Mouse (Mus musculus) bone marrow macrophage, adult 2 months (primary cell): ENCODE data around the gene Isoc2a. TPM values are rescaled to one million over a fixed set of nuclear protein-coding genes. Genes with fewer than 3 reads are reported as not detected.

Experiments used
- H3K27ac ChIP-seq: 2 replicates; pipeline ENCODE4 v1.5.1; 2012; ENCODE audit warnings: low read depth, low read length; ENCODE audit not compliant: insufficient read depth
- H3K4me1 ChIP-seq: 2 replicates; pipeline ENCODE4 v1.6.1; 2012; ENCODE audit warnings: low read length; ENCODE audit not compliant: control insufficient read depth, insufficient read depth
- H3K4me3 ChIP-seq: 2 replicates; pipeline ENCODE4 v1.5.1; 2012; ENCODE audit warnings: mild to moderate bottlenecking, low read length, moderate library complexity; ENCODE audit not compliant: insufficient read depth
- CTCF ChIP-seq: IDR thresholded peaks from 2 replicates; pipeline ENCODE4 v1.5.1; 2012; ENCODE audit warnings: low read depth, mild to moderate bottlenecking, low read length, moderate library complexity
- POLR2A ChIP-seq: IDR thresholded peaks from 2 replicates; pipeline ENCODE4 v1.6.1; 2012; ENCODE audit warnings: mild to moderate bottlenecking, low read depth, low read length, borderline replicate concordance
- polyA plus RNA-seq: library from polyadenylated mRNA; stranded (reverse); fragments of >200 nt; gene quantifications from 2 replicates; pipeline ENCODE4 v1.2.4, GENCODE M21; 2012; ENCODE audit not compliant: missing spikeins, insufficient read depth, insufficient read length

Gene Isoc2a
- 15.5 and 16.4 TPM in 2 replicates for polyA plus RNA-seq

GRCm38 (mm10) chr7:4876753-4877221 is at the start of gene Isoc2a:
Gene Isoc2a (plus strand): TSS chr7:4877153.
- H3K27ac ChIP-seq = peak within 1 kb of the TSS; percentile 11; the same call in 1 of the 2 replicates
- H3K4me1 ChIP-seq = peaks cover 7% of the 10 kb centered on the region
- H3K4me3 ChIP-seq = peak within 1 kb of the TSS; percentile 71
- TF ChIP-seq POLR2A (no peak), CTCF (no peak)

GRCm38 (mm10) chr7:4830476-4830875 is 46.5 kb upstream of the Isoc2a start:
- no peak overlapping the region for H3K4me3 ChIP-seq
- TF ChIP-seq CTCF (no peak), POLR2A (no peak)
- no peak overlapping the region for H3K27ac ChIP-seq
- H3K4me1 ChIP-seq = no peaks in the 10 kb centered on the region

- no peaks in the 10 kb centered on the region for H3K4me1 ChIP-seq
- H3K4me3 ChIP-seq = peak overlapping the region; percentile 47
- no peak overlapping the region for H3K27ac ChIP-seq
- TF ChIP-seq POLR2A = no peak
- no peak for TF ChIP-seq CTCF
Observed at GRCm38 (mm10) chr7:4835631-4836327, 41.2 kb upstream of the Isoc2a start.

GRCm38 (mm10) chr7:4836351-4836792 is 40.6 kb upstream of the Isoc2a start:
- Histone ChIP-seq H3K4me3 (peak overlapping the region; percentile 47), H3K4me1 (no peaks in the 10 kb centered on the region), H3K27ac (no peak overlapping the region)
- TF ChIP-seq POLR2A (no peak), CTCF (no peak)

GRCm38 (mm10) chr7:4837639-4838038 is 39.3 kb upstream of the Isoc2a start:
- TF ChIP-seq CTCF (no peak), POLR2A (no peak)
- Histone ChIP-seq H3K4me1 (no peaks in the 10 kb centered on the region; the same call in 1 of the 2 replicates), H3K27ac (no peak overlapping the region), H3K4me3 (no peak overlapping the region)

- TF ChIP-seq POLR2A (no peak), CTCF (no peak)
- no peak overlapping the region for H3K4me3 ChIP-seq
- no peak overlapping the region for H3K27ac ChIP-seq
- H3K4me1 ChIP-seq = no peaks in the 10 kb centered on the region; the same call in 1 of the 2 replicates
Observed at GRCm38 (mm10) chr7:4842077-4842476, 34.9 kb upstream of the Isoc2a start.

- TF ChIP-seq POLR2A = no peak
- H3K4me1 ChIP-seq = no peaks in the 10 kb centered on the region; the same call in 1 of the 2 replicates
- no peak overlapping the region for H3K27ac ChIP-seq
- no peak overlapping the region for H3K4me3 ChIP-seq
Observed at GRCm38 (mm10) chr7:4842634-4843131, 34.3 kb upstream of the Isoc2a start.

- Histone ChIP-seq H3K4me3 (no peak overlapping the region), H3K27ac (no peak overlapping the region), H3K4me1 (no peaks in the 10 kb centered on the region; the same call in 1 of the 2 replicates)
- no peak for TF ChIP-seq CTCF
- TF ChIP-seq POLR2A = no peak
Observed at GRCm38 (mm10) chr7:4843604-4844244, 33.2 kb upstream of the Isoc2a start.

- no peak within 1 kb of the TSS for H3K4me3 ChIP-seq
- no peak for TF ChIP-seq CTCF
- no peak for TF ChIP-seq POLR2A
- no peaks in the 10 kb centered on the region; the same call in 1 of the 2 replicates for H3K4me1 ChIP-seq
- no peak within 1 kb of the TSS for H3K27ac ChIP-seq
Observed at GRCm38 (mm10) chr7:4844245-4844916, 32.6 kb upstream of the Isoc2a start, which contains the start of gene Shisa7. Gene Shisa7 (minus strand): TSS chr7:4844696.
